Mouse (Mus musculus) kidney, adult 2 months (tissue): ENCODE results near the gene Magi2. TPM values are rescaled to one million over a fixed set of nuclear protein-coding genes. Genes with fewer than 3 reads are reported as not detected.

Experiments
- DNase-seq: peaks from one replicate; pipeline ENCODE4 v3.0.0; 2021
- H3K27ac ChIP-seq: fragments of 200-500 bp; 2 replicates; pipeline ENCODE4 v1.5.1; 2012; ENCODE audit warnings: low read depth, low read length, control low read depth, inconsistent platforms; ENCODE audit not compliant: insufficient read depth
- H3K27me3 ChIP-seq: fragments of 200-500 bp; replicated peaks from 2 replicates; pipeline ENCODE4 v1.6.1; 2012; ENCODE audit warnings: mild to moderate bottlenecking, moderate library complexity, low read length, inconsistent platforms; ENCODE audit not compliant: control insufficient read depth, insufficient read depth
- H3K36me3 ChIP-seq: fragments of 200-500 bp; 2 replicates; pipeline ENCODE4 v1.6.1; 2012; ENCODE audit warnings: mild to moderate bottlenecking, moderate library complexity, low read length, inconsistent platforms; ENCODE audit not compliant: control insufficient read depth, insufficient read depth
- H3K4me1 ChIP-seq: fragments of 200-500 bp; 2 replicates; pipeline ENCODE4 v1.6.1; 2011; ENCODE audit warnings: low read length; ENCODE audit not compliant: control insufficient read depth, insufficient read depth
- H3K4me3 ChIP-seq: fragments of 200-500 bp; 2 replicates; pipeline ENCODE4 v1.5.1; 2011; ENCODE audit warnings: mild to moderate bottlenecking, low read depth, low read length, control low read depth; ENCODE audit not compliant: insufficient read depth
- CTCF ChIP-seq: fragments of 200-500 bp; conservative IDR thresholded peaks from 2 replicates; pipeline ENCODE4 v1.5.1; 2011; ENCODE audit warnings: low read depth, mild to moderate bottlenecking, control low read depth, low read length, moderate library complexity, mixed read lengths; ENCODE audit not compliant: insufficient read depth, insufficient read length
- POLR2A ChIP-seq: fragments of 200-500 bp; IDR thresholded peaks from one replicate; pipeline ENCODE4 v1.6.1; 2011; ENCODE audit warnings: low read depth, low read length, control low read depth
- WGBS: fragments of 180-500 bp; shearing (Covaris S2); methylation state at CpG from one replicate; pipeline ENCODE4 v1.1.7; 2018; 5-methylcytosine and 5-hydroxymethylcytosine counted together
- polyA plus RNA-seq: library from polyadenylated mRNA; depleted of rRNA; stranded (reverse); fragments of >200 nt; gene quantifications from 2 replicates; pipeline ENCODE4 v1.2.3, GENCODE M21; 2012

The Magi2 gene
- polyA plus RNA-seq, 1 experiment: 6.1 TPM

DNA sequence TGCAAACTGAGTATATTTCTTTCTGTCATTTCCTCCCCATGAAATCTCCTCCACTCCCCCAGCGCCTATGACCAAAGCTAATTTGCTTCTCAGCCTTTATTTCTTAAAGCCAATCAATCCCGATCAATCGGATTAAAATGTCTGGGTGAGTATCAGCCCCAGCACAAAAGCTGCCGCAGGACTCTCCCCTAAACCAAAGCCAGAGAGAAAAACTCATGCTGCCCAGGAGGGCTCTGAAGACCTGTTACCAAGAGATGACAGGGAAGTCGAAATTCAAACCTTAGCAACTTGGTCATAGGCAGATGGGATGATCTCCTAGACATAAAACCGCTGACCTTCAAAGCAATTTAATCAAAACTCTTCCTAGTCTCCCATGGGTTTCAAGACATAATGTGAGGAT lies 754.7 kb downstream of the Magi2 start:
- TF ChIP-seq POLR2A (no peak), CTCF (no peak)
- Histone ChIP-seq H3K4me1 (no peaks in the 10 kb centered on the region), H3K27me3 (no peaks in the 10 kb centered on the region; the same call in 1 of the 2 replicates), H3K36me3 (no peaks in the 10 kb centered on the region), H3K4me3 (no peak overlapping the region), H3K27ac (no peak overlapping the region)
- no peak for DNase-seq
- 83% methylated on average over 6 of the region's 6 CpGs for WGBS

DNA sequence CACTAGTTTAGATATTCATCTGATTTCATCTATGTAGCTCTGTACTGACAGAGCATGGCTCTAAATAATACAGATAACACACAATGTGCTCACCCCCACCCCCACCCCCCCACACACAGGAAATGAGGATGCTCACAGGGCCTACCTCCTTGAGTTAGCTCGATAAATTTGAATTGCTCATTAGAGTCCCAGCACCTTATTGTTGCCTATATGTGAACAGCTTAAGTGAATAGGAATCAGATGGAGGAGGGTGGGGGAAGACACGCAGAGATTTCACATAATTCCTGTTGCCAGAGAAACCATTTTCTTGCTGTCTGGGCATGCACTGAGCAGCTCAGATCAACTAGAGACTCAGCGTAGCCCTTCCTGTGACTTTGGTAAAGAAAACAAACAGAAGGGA lies 755.2 kb downstream of the Magi2 start:
- Histone ChIP-seq H3K4me1 (no peaks in the 10 kb centered on the region), H3K36me3 (no peaks in the 10 kb centered on the region), H3K4me3 (no peak overlapping the region), H3K27me3 (no peaks in the 10 kb centered on the region; the same call in 1 of the 2 replicates), H3K27ac (no peak overlapping the region)
- DNase-seq: no peak
- TF ChIP-seq POLR2A (no peak), CTCF (no peak)
- WGBS: 70% methylated on average over 3 of the region's 3 CpGs

DNA sequence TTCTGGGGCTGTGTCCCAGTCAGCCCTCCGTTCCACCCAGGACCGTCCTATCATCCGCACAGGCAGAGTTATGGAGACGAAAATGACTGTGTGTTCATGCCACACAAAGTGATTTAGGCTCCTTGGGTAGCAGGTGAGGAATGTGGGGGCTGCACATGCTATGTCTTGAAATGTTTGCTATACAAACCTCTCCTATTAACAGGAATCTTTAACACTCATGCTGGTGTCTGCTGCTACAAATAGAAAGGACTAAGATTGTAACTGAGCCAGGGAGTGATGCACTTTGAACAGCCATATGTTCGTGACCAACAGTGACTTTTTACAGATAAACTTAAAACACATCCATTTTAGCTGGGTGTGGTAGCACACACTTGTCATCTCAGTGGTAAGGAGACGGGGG lies 772.6 kb downstream of the Magi2 start:
- WGBS: 67% methylated on average over 6 of the region's 6 CpGs
- no peak for TF ChIP-seq CTCF
- no peak for TF ChIP-seq POLR2A
- no peak for DNase-seq
- Histone ChIP-seq H3K4me3 (no peak overlapping the region), H3K36me3 (no peaks in the 10 kb centered on the region), H3K27me3 (no peaks in the 10 kb centered on the region), H3K27ac (no peak overlapping the region), H3K4me1 (no peaks in the 10 kb centered on the region)

DNA sequence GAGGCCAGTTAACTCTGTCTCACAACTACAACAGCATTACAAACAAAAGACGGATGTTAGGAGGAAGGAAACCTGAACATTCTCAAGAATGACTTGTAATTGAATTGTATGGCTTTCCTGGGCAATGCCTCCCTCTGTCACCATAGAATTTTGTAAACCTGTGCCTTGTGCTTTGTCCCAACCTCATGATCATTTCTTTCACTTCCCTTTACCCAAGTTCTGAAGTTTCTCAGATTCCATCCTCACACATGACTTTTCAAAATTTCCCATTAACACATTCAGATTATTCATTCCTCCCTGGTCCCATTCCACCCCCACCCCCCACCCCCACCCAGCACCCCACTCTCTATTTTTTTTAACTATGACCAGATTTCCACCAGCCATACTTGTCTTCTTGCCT lies 773.1 kb downstream of the Magi2 start:
- H3K36me3 ChIP-seq: no peaks in the 10 kb centered on the region
- no peak for DNase-seq
- H3K4me1 ChIP-seq: no peaks in the 10 kb centered on the region
- H3K4me3 ChIP-seq: no peak overlapping the region
- no peaks in the 10 kb centered on the region for H3K27me3 ChIP-seq
- TF ChIP-seq CTCF: no peak
- TF ChIP-seq POLR2A: no peak
- H3K27ac ChIP-seq: no peak overlapping the region
- 67% methylated on average over 1 of the region's 1 CpGs for WGBS

DNA sequence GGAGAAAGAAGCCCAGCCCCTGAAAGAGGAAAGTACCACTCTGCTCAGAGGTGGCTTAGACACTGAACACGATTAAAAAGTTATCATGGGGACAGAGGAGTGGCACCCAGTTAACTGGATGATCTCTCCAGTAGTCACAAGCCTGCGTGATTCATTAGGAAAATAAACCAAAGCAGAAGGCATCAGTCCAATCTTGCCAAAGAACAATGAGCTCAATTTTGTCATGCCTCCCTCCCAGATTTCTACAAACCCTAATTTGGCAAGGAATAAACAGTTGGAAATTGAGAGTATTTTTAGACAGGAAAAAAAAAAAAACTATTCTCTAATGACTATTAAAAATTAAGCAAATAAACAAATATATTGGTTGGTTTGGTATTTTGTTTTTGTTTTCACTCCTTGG lies 779.8 kb downstream of the Magi2 start:
- H3K4me1 ChIP-seq: no peaks in the 10 kb centered on the region
- H3K27ac ChIP-seq: no peak overlapping the region
- DNase-seq: no peak
- no peak overlapping the region for H3K4me3 ChIP-seq
- 68% methylated on average over 2 of the region's 2 CpGs for WGBS
- H3K36me3 ChIP-seq: no peaks in the 10 kb centered on the region
- no peak for TF ChIP-seq CTCF
- TF ChIP-seq POLR2A: no peak
- no peaks in the 10 kb centered on the region; the same call in 1 of the 2 replicates for H3K27me3 ChIP-seq

DNA sequence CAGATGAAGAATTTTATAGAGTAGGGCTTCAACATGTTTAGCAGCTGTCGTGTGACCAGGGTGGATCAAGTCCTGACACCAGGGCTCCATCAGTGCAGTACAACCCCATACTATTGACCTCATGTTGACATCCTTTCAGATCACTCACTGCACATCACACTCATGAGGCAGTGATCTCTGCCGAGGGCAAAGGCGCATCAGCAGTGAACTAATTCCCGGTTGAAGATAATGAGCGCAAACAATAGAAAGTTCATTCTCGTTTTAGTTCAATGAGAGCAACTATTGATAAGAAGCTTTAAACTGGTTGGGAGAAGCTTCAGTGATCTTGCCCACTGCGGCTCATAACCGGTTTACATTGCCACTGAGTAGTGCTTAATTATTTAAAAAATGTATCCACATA lies 780.4 kb downstream of the Magi2 start:
- no peaks in the 10 kb centered on the region; the same call in 1 of the 2 replicates for H3K27me3 ChIP-seq

DNA sequence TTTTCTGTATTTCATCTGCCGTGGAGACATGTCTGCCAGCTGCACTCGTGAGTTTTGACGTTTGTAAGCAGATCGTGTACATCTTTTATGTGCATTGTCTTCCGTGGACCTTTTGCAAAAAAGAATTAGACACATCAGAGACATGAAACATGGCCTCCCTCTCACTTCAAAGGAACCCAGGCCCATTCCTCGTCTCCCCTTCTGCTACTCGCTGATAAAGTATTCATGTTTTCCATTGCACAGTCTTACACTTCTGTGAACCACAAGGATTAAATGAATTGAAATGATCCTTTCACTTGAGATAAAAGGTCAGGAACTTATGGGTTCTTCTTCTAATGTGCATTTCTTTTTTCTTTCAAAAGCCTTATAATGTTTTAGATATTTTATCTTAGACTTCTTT lies 783.4 kb downstream of the Magi2 start:
- no peaks in the 10 kb centered on the region for H3K36me3 ChIP-seq
- WGBS: 63% methylated on average over 7 of the region's 7 CpGs
- H3K4me1 ChIP-seq: no peaks in the 10 kb centered on the region
- TF ChIP-seq POLR2A (no peak), CTCF (no peak)
- no peak for DNase-seq
- H3K27me3 ChIP-seq: no peaks in the 10 kb centered on the region; the same call in 1 of the 2 replicates
- no peak overlapping the region for H3K27ac ChIP-seq
- H3K4me3 ChIP-seq: no peak overlapping the region

More for the DNA sequence above, 780.4 kb downstream of the Magi2 start:
- H3K4me1 ChIP-seq: no peaks in the 10 kb centered on the region
- no peak for DNase-seq
- no peaks in the 10 kb centered on the region for H3K36me3 ChIP-seq
- H3K27ac ChIP-seq: no peak overlapping the region
- no peak overlapping the region for H3K4me3 ChIP-seq
- 91% methylated on average over 8 of the region's 8 CpGs for WGBS
- TF ChIP-seq POLR2A (no peak), CTCF (no peak)

DNA sequence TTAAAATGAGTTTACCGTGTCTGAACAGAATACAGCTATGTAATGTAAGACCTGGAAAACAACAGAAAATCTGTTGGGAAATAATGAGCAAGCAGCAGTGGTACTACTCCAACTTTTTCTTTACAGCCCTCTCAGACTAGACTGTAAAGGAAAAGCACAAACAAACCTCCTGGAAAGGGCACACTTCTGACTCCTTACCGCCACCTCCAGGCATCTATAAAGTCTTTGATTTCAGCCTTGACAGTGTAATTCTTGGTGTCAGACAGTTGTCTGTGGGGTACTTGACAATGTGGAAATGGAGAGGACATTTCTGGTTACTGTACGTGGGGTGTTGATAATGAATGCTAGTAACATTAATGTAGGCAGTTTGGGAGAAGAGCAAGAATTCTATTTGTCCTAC lies 791.2 kb downstream of the Magi2 start:
- no peaks in the 10 kb centered on the region for H3K36me3 ChIP-seq
- no peak overlapping the region for H3K4me3 ChIP-seq
- DNase-seq: peak; percentile 1
- H3K27ac ChIP-seq: no peak overlapping the region
- no peaks in the 10 kb centered on the region for H3K27me3 ChIP-seq
- no peak for TF ChIP-seq POLR2A
- no peak for TF ChIP-seq CTCF
- no peaks in the 10 kb centered on the region for H3K4me1 ChIP-seq
- WGBS: 69% methylated on average over 3 of the region's 3 CpGs
